Mouse (Mus musculus) stomach, embryonic 16.5 days (tissue): ENCODE data around the gene Pla2g4d. TPM values are rescaled to one million over a fixed set of nuclear protein-coding genes. Genes with fewer than 3 reads are reported as not detected.

Experiments
- ATAC-seq: fragments of 200-750 bp; cut with Nextera tagmentation; 2 replicates; pipeline ENCODE4 v1.8.0; 2017; ENCODE audit warnings: moderate number of reproducible peaks, moderate TSS enrichment; ENCODE audit not compliant: insufficient read depth, low FRiP score
- H3K27ac ChIP-seq: fragments of 300-500 bp; sonication (generic); 2 replicates; pipeline ENCODE4 v1.5.1; 2014; ENCODE audit warnings: low read length
- H3K27me3 ChIP-seq: fragments of 300-500 bp; sonication (generic); 2 replicates; pipeline ENCODE4 v1.6.1; 2014; ENCODE audit warnings: low read length, control low read depth, mixed read lengths; ENCODE audit not compliant: control insufficient read depth, insufficient read depth
- H3K36me3 ChIP-seq: fragments of 300-500 bp; sonication (generic); 2 replicates; pipeline ENCODE4 v1.6.1; 2014; ENCODE audit warnings: low read length; ENCODE audit not compliant: control insufficient read depth, insufficient read depth
- H3K4me1 ChIP-seq: fragments of 300-500 bp; sonication (generic); 2 replicates; pipeline ENCODE4 v1.6.1; 2014; ENCODE audit warnings: low read length, control low read depth, mixed read lengths; ENCODE audit not compliant: control insufficient read depth, insufficient read depth
- H3K4me2 ChIP-seq: fragments of 300-500 bp; sonication (generic); 2 replicates; pipeline ENCODE4 v1.6.1; 2014; ENCODE audit warnings: low read depth, low read length, mixed read lengths
- H3K4me3 ChIP-seq: fragments of 300-500 bp; sonication (generic); replicated peaks from 2 replicates; pipeline ENCODE4 v1.5.1; 2014; ENCODE audit warnings: mild to moderate bottlenecking, low read length
- H3K9ac ChIP-seq: fragments of 300-500 bp; sonication (generic); 2 replicates; pipeline ENCODE4 v1.6.1; 2014; ENCODE audit warnings: low read length
- H3K9me3 ChIP-seq: fragments of 300-500 bp; sonication (generic); replicated peaks from 2 replicates; pipeline ENCODE4 v1.6.1; 2016; ENCODE audit warnings: low read length, control low read depth; ENCODE audit not compliant: control insufficient read depth
- WGBS: fragments of 180-500 bp; shearing (Covaris S2); extraction: QIAGEN DNeasy Blood & Tissue Kit; methylation state at CpG from one replicate; pipeline ENCODE4 v1.1.7; 2014; 5-methylcytosine and 5-hydroxymethylcytosine counted together
- polyA plus RNA-seq: library from polyadenylated mRNA; unstranded; fragments of >200 nt; fragmentation: Nextera tagmentation; extraction: Ambion mirVana; gene quantifications from 2 replicates; pipeline ENCODE4 v1.2.1, GENCODE M21; 2015

The Pla2g4d gene
- polyA plus RNA-seq, 1 experiment from 2014 or later = 0.13 TPM

DNA sequence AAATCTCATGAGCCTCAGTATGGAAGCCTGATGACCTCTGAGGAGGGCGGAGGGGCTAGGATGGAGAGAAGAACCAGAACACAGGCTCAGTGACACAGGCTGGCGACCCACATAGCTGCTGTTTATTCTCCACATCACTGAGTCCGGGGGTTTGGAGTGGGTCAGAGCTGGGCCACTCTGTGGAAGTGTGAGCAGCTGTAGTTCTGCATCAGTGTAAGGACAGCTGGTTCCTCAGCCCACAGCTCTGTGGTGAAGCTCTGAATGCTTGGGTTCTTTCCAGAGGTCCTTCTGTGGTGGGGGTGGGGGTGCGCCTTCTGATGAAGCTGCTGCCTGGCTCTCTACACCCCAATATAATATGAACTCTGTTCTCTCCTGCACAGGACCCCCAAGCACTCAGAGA, 10.9 kb upstream of the Pla2g4d start:
- no peak overlapping the region for H3K4me2 ChIP-seq
- H3K27ac ChIP-seq = no peak overlapping the region
- no peaks in the 10 kb centered on the region for H3K27me3 ChIP-seq
- no peak for ATAC-seq
- no peaks in the 10 kb centered on the region for H3K4me1 ChIP-seq
- H3K4me3 ChIP-seq = no peak overlapping the region
- no peak overlapping the region for H3K9ac ChIP-seq
- H3K9me3 ChIP-seq = no peaks in the 10 kb centered on the region
- WGBS = 63% methylated on average over 4 of the region's 4 CpGs
- H3K36me3 ChIP-seq = no peaks in the 10 kb centered on the region

DNA sequence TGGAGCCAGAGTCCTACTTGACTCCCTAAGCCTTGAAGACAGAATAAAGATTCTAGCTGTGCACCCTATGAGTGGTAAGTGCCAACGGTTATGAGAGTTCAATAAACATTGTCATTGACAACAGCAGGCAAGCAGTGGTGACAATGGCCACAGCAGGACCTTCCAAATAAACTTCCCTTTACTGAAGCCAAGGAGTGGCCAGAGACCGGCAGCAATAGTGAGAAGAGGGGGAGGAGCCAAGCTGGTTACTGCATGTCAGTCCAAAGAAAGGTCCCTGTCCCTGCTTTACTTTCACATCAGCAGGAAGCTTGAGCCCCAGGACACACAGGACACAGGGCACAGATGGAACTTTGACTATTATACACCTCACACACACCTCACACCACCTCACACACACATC, 7.2 kb upstream of the Pla2g4d start:
- 15% methylated on average over 2 of the region's 2 CpGs for WGBS
- H3K27ac ChIP-seq = no peak overlapping the region
- no peaks in the 10 kb centered on the region for H3K9me3 ChIP-seq
- H3K36me3 ChIP-seq = no peaks in the 10 kb centered on the region
- no peaks in the 10 kb centered on the region for H3K27me3 ChIP-seq
- no peak overlapping the region for H3K9ac ChIP-seq
- no peak overlapping the region for H3K4me2 ChIP-seq
- ATAC-seq = no peak
- no peak overlapping the region for H3K4me3 ChIP-seq
- no peaks in the 10 kb centered on the region for H3K4me1 ChIP-seq

DNA sequence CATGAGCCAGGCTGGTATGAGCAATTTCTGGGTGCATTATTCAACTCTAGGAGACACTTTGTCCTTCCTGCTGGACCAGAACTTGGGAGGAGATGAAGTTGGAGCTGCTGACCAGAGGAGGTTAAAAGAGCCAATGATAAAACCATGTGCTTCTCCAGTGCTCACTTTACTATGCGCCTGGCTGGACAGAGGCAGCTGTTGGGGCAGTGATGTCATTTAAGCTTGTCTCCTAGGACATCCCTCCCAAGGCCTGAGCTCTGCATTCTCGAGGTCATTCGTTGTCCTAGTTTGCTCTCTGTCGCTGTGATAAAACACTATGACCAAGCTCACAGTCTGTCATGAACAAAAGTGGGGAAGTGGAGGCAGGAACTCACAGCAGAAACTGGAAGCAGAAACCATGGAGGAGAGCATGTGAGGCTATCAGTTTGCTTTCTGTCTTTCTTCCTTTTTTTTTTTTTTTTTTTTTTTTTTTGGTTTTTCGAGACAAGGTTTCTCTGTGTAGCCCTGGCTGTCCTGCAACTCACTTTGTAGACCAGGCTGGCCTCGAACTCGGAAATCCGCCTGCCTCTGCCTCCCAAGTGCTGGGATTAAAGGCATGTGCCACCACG, 2.6 kb upstream of the Pla2g4d start:
- H3K27ac ChIP-seq = no peak overlapping the region
- ATAC-seq = no peak
- no peaks in the 10 kb centered on the region for H3K4me1 ChIP-seq
- 80% methylated on average over 8 of the region's 9 CpGs for WGBS
- H3K9me3 ChIP-seq = no peaks in the 10 kb centered on the region
- no peak overlapping the region for H3K4me2 ChIP-seq
- no peak overlapping the region for H3K9ac ChIP-seq
- H3K27me3 ChIP-seq = no peaks in the 10 kb centered on the region
- H3K4me3 ChIP-seq = no peak overlapping the region
- no peaks in the 10 kb centered on the region for H3K36me3 ChIP-seq

DNA sequence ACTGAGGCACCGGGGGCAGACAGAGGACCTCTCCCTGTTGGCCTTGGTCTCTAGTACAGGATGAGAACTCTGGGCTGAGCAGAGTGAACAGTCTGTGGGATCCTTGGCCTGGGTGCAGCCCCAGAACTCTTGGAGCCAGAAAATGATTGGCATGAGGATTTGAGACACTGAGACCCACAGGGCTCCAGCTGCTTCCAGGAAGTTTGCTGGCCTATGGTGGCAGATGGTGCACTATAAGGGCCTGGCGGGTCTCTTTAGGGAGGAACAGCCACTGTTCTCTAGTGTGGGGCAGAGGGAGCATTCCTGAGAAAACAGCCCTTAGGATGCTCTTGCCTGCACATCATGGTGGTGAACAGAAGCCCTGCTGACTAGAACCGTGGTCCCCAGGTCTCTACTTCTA, 596 bp downstream of the Pla2g4d start:
- H3K9me3 ChIP-seq = no peaks in the 10 kb centered on the region
- no peaks in the 10 kb centered on the region for H3K27me3 ChIP-seq
- H3K27ac ChIP-seq = no peak overlapping the region
- no peaks in the 10 kb centered on the region for H3K36me3 ChIP-seq
- H3K4me3 ChIP-seq = no peak overlapping the region
- no peak for ATAC-seq
- H3K4me1 ChIP-seq = no peaks in the 10 kb centered on the region
- WGBS = 90% methylated on average over 3 of the region's 3 CpGs
- no peak overlapping the region for H3K9ac ChIP-seq
- H3K4me2 ChIP-seq = no peak overlapping the region

DNA sequence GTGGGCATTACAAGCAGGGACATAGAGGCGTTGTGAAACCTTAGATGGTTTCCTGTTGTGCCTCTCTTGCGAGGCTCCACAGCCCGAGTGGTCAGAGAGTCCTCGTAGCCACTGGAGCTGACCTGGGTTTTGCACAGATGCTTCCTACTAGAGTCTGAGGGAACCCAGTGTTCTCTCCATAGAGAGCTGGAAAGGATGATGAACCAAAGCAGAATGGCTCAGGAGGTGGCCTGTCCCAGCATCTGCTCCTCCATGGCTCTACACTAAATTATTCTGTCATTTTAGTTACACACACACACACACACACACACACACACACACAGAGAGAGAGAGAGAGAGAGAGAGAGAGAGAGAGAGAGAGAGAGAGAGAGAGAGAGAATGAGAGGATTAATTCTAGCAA, 3.4 kb downstream of the Pla2g4d start:
- H3K4me1 ChIP-seq = no peaks in the 10 kb centered on the region
- H3K4me3 ChIP-seq = no peak overlapping the region
- 74% methylated on average over 4 of the region's 4 CpGs for WGBS
- no peak for ATAC-seq
- no peaks in the 10 kb centered on the region for H3K36me3 ChIP-seq
- H3K27me3 ChIP-seq = no peaks in the 10 kb centered on the region
- no peak overlapping the region for H3K4me2 ChIP-seq
- H3K27ac ChIP-seq = no peak overlapping the region
- no peaks in the 10 kb centered on the region for H3K9me3 ChIP-seq
- no peak overlapping the region for H3K9ac ChIP-seq

DNA sequence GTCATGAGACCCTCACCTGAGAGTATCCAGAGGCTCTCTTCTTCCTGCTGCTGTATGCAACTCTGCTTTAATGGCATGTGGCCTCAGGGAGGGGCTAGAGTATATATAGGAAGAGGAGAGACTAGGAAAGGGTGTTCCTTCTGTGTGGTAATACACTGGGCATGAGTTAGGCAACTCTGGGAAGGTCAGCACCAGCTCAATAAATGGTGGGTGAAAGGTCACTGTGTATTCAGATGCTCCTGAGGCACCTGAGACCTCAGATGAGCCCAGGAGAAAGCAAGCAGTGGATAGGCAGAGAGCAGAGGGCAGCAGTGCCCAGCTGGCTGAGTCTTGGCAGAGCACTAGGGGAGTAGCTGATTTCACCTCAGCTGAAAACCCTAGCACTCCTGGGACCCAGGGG, 4.3 kb downstream of the Pla2g4d start:
- no peaks in the 10 kb centered on the region for H3K4me1 ChIP-seq
- no peak overlapping the region for H3K27ac ChIP-seq
- no peaks in the 10 kb centered on the region for H3K36me3 ChIP-seq
- no peaks in the 10 kb centered on the region for H3K9me3 ChIP-seq
- H3K4me3 ChIP-seq = no peak overlapping the region
- no peak overlapping the region for H3K4me2 ChIP-seq
- no peak overlapping the region for H3K9ac ChIP-seq
- H3K27me3 ChIP-seq = no peaks in the 10 kb centered on the region
- no peak for ATAC-seq

DNA sequence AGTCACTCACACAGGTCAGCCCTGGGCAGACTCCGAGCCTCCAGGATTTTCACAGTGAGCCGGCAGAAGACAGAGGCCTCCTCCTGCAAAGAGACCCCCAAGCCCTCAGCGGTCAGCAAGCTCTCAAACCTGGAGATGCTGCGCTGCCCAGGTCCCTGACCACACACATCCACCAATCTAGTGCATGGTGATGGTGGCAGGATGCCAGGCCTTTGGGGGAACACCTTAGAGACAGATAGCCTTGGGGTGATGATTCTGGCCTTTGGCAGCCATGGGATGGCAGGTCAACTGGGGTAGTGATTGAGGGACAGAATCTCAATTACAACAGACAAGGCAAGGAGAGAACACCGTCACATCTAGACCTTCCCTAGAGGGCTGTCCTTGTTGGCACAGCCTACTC, 4.9 kb downstream of the Pla2g4d start:
- no peaks in the 10 kb centered on the region for H3K4me1 ChIP-seq
- no peak overlapping the region for H3K27ac ChIP-seq
- no peaks in the 10 kb centered on the region for H3K36me3 ChIP-seq
- H3K4me2 ChIP-seq = no peak overlapping the region
- WGBS = 77% methylated on average over 5 of the region's 5 CpGs
- no peak for ATAC-seq
- no peak overlapping the region for H3K9ac ChIP-seq
- no peak overlapping the region for H3K4me3 ChIP-seq
- no peaks in the 10 kb centered on the region for H3K27me3 ChIP-seq
- no peaks in the 10 kb centered on the region for H3K9me3 ChIP-seq

DNA sequence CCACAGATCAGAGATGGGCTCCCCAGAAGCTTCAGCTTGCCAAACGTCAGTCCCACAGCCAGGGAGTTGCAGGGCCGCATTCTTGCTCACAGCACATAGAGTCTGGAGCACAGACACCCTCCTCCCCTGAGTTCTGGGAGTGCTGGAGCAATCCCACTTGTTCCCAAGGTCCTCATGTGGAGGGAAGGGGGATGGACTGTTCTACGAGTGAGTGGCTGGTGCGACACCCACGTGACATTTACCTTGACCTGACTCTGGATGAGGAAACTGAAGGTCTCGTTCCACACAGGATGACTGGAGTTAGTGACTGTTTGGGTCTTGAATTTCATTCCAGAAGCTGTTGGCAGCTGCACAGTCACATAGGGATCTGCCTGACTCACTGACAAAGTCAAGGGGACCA, 5.4 kb downstream of the Pla2g4d start:
- H3K9ac ChIP-seq = no peak overlapping the region
- H3K4me3 ChIP-seq = no peak overlapping the region
- H3K27me3 ChIP-seq = no peaks in the 10 kb centered on the region
- H3K36me3 ChIP-seq = no peaks in the 10 kb centered on the region
- 36% methylated on average over 6 of the region's 6 CpGs for WGBS
- H3K9me3 ChIP-seq = no peaks in the 10 kb centered on the region
- no peak for ATAC-seq
- no peak overlapping the region for H3K4me2 ChIP-seq
- no peak overlapping the region for H3K27ac ChIP-seq
- no peaks in the 10 kb centered on the region for H3K4me1 ChIP-seq

DNA sequence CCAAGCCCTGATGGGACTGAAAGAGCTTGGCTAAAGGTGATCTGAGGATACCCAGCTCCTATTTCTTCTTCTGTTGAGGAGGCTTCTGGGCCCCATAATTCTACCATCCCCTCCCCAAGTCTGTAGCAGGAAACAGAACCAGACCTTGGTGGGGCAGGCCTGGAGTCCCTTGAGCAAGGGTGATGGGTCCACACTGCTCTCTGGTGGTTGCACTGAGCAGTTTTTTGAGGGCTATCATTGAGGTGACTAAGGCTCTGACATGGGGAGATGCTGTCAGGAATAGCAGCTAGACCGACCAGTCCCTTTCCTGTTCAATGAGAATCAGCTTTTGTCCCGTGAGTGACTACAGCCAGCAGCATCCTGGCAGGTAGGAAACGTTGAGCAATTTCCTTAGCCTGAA, 7.8 kb downstream of the Pla2g4d start:
- Histone ChIP-seq H3K27ac (no peak overlapping the region), H3K4me3 (no peak overlapping the region), H3K36me3 (no peaks in the 10 kb centered on the region), H3K4me1 (no peaks in the 10 kb centered on the region), H3K9ac (no peak overlapping the region), H3K27me3 (no peaks in the 10 kb centered on the region), H3K9me3 (no peaks in the 10 kb centered on the region), H3K4me2 (no peak overlapping the region)
- WGBS = 50% methylated on average over 3 of the region's 3 CpGs
- ATAC-seq = no peak

DNA sequence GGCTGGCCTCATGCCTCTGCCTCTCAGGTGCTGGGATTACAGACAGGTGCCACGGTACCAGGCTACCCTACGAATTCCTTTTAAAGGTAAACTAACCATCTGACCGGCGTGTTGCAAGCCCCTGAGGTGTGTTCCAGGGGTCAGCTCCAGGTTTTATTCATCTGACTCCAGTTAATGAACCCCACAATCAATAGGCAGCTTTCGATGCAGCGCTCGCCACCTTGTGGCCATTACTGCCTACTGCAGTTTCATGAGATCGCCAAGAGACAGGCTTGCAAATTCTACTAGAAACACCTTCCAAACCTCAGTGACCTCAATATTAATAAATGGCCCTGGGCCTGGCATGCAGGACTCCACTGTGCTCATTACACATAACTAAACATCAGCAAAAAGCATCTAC, 9.0 kb downstream of the Pla2g4d start:
- no peak overlapping the region for H3K27ac ChIP-seq
- H3K9ac ChIP-seq = no peak overlapping the region
- H3K9me3 ChIP-seq = no peaks in the 10 kb centered on the region
- H3K4me2 ChIP-seq = no peak overlapping the region
- WGBS = 16% methylated on average over 8 of the region's 8 CpGs
- no peak overlapping the region for H3K4me3 ChIP-seq
- ATAC-seq = no peak
- no peaks in the 10 kb centered on the region for H3K27me3 ChIP-seq
- H3K4me1 ChIP-seq = no peaks in the 10 kb centered on the region
- H3K36me3 ChIP-seq = no peaks in the 10 kb centered on the region
